Mouse (Mus musculus): Measurements from ENCODE around the gene Exoc2.

DNA sequence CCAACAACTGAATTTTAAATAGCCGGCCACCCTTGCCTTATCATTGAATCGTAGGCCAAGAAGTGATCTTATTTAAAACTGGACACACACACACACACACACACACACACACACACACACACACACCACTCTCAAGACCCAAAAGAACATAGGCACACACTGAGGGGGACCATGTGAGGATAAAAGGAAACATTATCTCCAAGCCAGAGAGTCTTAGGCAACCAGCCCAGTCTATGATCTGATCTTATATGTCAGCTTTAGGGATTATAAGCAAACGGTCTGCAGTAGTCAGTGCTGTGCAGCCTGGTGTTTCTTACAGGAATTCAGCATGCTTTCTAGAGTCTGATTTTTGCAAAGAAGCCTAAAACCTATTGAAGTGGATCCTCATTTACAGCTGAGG is 181.2 kb downstream of the Exoc2 start:
- TF ChIP-seq CTCF (IDR thresholded peaks at IDR 0.05; ENCODE audit: low read depth) (no peak), EP300 (IDR thresholded peaks at IDR 0.05; ENCODE audit: low read depth) (no peak)
